30 mouse cellular contexts compared by ENCODE assay signal in the genomic region with DNA sequence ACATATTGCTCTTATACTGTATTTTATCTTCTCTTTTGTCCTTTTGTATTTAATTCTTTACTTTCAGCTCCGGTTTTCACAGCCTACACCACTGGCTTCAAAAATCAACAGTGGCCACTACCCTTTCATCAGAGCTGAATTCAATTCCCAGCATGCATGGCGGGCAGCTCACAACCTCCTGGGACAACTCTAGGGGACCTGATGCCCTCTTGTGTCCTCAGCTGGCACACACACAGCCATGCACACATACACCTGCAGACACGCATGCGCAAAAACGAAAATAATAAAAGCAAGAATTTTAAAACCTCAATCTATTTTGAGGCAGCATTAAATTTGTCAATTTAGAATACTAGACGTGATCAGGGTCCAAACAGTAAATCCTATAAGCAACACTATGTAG.
"Had no signal": no experiment of that assay in that cellular context is flagged by ENCODE, and none has a peak within 500 bp of the region (broad histone marks: within the 10 kb centered on the region; RNA-seq: fewer than 3 reads in every experiment).

No protein-coding gene starts in this region.

- H3K27me3 ChIP-seq: limb, embryonic 12.5 days; limb, embryonic 13.5 days; limb, embryonic 15.5 days; liver, embryonic 12.5 days; liver, embryonic 13.5 days; liver, embryonic 15.5 days; lung, embryonic 15.5 days; megakaryocyte, embryonic 14.5 days; midbrain, embryonic 12.5 days; midbrain, embryonic 13.5 days; midbrain, embryonic 15.5 days; neural tube, embryonic 12.5 days had no signal

- H3K27ac ChIP-seq: limb, embryonic 10.5 days; limb, embryonic 12.5 days; limb, embryonic 13.5 days; limb, embryonic 15.5 days; liver, embryonic 12.5 days; liver, embryonic 13.5 days; liver, embryonic 14.5 days; liver, embryonic 15.5 days; lung, embryonic 15.5 days; macrophage; midbrain, embryonic 10.5 days; midbrain, embryonic 12.5 days; midbrain, embryonic 13.5 days; midbrain, embryonic 15.5 days; neural tube, embryonic 12.5 days had no signal

- H3K9ac ChIP-seq: limb, embryonic 12.5 days; limb, embryonic 13.5 days; limb, embryonic 15.5 days; liver, embryonic 12.5 days; liver, embryonic 13.5 days; liver, embryonic 14.5 days; liver, embryonic 15.5 days; liver, postnatal 0 days; lung, embryonic 14.5 days; lung, embryonic 15.5 days; midbrain, embryonic 12.5 days; midbrain, embryonic 13.5 days; midbrain, embryonic 15.5 days; neural tube, embryonic 12.5 days had no signal

- ATAC-seq: liver, embryonic 12.5 days; liver, postnatal 0 days; lung, postnatal 0 days; midbrain, embryonic 13.5 days; midbrain, embryonic 15.5 days; midbrain, embryonic 16.5 days had no signal

- H3K36me3 ChIP-seq: limb, embryonic 10.5 days; limb, embryonic 12.5 days; limb, embryonic 13.5 days; limb, embryonic 15.5 days; liver, embryonic 12.5 days; liver, embryonic 13.5 days; liver, embryonic 15.5 days; lung, embryonic 15.5 days; midbrain, embryonic 10.5 days; midbrain, embryonic 12.5 days; midbrain, embryonic 13.5 days; midbrain, embryonic 15.5 days; neural tube, embryonic 12.5 days had no signal

- H3K9me3 ChIP-seq: limb, embryonic 10.5 days; limb, embryonic 12.5 days; limb, embryonic 13.5 days; limb, embryonic 15.5 days; liver, embryonic 12.5 days; liver, embryonic 13.5 days; liver, embryonic 15.5 days; lung, embryonic 15.5 days; megakaryocyte, embryonic 14.5 days; midbrain, embryonic 10.5 days; midbrain, embryonic 12.5 days; midbrain, embryonic 13.5 days; midbrain, embryonic 15.5 days; neural tube, embryonic 12.5 days had no signal

- DNase-seq: left cerebral cortex, postnatal 4 days; liver; liver, embryonic 13.5 days; liver, postnatal 0 days; lung, adult 18-20 months; lung, adult 2 months; lung, embryonic 14.5 days; lung, postnatal 10 days; lung, postnatal 14 days; lung, postnatal 36 days; lung, postnatal 4 days; midbrain, embryonic 14.5 days had no signal

- H3K4me1 ChIP-seq: limb, embryonic 10.5 days; limb, embryonic 12.5 days; limb, embryonic 13.5 days; limb, embryonic 15.5 days; liver, embryonic 12.5 days; liver, embryonic 13.5 days; liver, embryonic 15.5 days; lung, embryonic 15.5 days; megakaryocyte, embryonic 14.5 days; midbrain, embryonic 10.5 days; midbrain, embryonic 12.5 days; midbrain, embryonic 13.5 days; midbrain, embryonic 15.5 days; neural tube, embryonic 12.5 days had no signal

- H3K4me3 ChIP-seq: limb, embryonic 10.5 days; limb, embryonic 12.5 days; limb, embryonic 13.5 days; limb, embryonic 15.5 days; liver, embryonic 12.5 days; liver, embryonic 13.5 days; liver, embryonic 15.5 days; lung, embryonic 15.5 days; megakaryocyte, embryonic 14.5 days; midbrain, embryonic 10.5 days; midbrain, embryonic 12.5 days; midbrain, embryonic 13.5 days; midbrain, embryonic 15.5 days; myocyte; neural tube, embryonic 12.5 days had no signal
